Mouse (Mus musculus): Measurements from ENCODE around the gene Ppard.
A peak's percentile ranks its signal among the peaks of the same experiment; 100 is the strongest.

The Ppard gene

DNA sequence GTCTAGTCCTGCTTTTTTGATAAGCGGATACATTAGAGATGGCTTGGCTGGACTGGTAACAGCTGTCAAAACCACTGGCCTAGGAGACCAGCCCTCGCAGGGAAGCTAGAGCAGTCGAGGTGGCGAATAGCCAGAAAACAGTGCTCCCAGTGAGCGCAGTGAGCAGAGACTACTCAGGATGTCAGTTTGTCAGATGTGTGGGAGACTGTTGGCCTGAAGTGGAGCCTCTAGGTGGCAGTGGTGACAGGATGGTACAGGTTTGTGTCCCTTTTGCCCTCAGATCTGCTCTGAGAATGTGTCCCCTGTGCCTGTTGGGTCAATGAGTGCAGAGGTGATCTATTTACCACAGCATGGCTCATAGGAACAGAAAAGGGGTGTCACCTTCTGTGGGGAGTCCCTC is 55.5 kb downstream of the Ppard start:
- DNase-seq = no peak

DNA sequence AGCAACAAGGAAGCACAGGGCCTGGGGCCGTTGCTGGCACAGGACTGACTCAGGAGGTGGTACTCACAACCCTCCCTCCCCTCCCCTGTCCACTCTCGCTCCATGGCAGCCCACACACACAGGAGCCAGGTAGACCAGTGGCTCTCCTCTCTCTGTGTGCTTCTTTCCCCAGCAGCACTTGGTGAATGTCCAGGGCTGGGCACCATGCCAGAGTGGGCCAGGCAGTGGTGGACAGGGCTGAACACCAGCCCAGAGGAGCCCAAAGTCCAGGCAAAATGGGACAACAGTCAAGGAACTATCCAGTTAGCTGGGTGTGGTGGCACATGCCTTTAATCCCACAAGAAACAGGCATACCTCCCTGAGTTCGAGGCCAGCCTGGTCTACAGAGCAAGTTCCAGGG is 57.8 kb downstream of the Ppard start:
- peak; percentile 63 to 73 for DNase-seq

DNA sequence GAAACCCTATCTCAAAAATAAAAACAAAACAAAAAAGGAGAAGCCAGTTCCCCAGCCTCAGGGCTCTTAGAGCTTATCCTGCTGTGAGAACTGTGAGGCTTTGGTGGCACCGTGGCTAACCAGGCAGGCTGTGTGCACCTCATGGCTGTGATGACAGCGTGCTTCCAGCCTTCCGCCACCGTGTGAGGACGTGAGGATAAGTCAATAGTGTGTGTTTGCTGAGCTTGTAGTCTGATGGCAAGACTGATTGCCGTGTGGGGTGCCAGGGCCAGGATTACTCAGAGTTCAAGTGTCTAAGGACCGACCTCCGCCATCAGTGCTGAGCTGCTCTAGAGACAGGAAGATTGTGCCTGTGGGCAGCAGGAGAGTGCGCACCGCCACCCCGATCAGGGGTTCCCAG is 58.2 kb downstream of the Ppard start:
- DNase-seq = peak; percentile 59 to 73

DNA sequence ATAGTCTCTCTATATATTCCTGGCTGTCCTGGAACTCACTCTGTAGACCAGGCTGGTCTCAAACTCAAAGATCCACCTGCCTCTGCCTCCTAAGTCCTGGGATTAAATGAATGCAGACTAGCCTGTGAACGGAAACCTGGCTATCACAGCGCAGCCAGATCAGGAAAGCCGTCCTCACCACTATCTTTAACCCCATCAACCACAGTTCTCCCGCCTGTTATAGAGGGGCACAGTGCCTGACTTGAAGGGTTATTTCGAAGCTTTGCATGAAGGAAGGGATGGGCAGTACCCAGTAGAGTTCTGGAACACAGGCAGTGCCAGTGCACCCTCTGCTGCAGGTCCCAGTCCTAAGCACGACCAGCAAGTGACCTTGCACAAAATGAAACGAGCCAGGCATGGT is 58.8 kb downstream of the Ppard start:
- no peak for DNase-seq

DNA sequence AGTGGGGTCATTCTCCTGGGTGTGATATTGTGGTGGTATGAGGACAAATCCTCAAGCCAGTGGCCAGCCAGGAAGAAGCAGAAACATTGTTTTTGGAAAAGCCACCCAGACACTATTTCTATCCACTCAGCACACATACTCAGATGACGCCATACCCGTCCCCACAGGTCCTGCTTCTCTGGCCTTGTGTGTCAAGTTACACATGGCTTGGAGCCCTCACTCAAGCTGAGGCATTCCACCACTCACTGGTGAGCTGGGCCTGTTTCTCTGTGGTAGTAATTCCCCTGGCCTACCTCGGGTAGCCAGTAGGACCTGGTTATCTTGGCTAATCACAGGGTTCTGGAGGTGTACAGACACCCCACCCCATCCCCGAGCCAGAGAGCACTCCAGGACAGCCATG is 61.2 kb downstream of the Ppard start:
- no peak for DNase-seq

DNA sequence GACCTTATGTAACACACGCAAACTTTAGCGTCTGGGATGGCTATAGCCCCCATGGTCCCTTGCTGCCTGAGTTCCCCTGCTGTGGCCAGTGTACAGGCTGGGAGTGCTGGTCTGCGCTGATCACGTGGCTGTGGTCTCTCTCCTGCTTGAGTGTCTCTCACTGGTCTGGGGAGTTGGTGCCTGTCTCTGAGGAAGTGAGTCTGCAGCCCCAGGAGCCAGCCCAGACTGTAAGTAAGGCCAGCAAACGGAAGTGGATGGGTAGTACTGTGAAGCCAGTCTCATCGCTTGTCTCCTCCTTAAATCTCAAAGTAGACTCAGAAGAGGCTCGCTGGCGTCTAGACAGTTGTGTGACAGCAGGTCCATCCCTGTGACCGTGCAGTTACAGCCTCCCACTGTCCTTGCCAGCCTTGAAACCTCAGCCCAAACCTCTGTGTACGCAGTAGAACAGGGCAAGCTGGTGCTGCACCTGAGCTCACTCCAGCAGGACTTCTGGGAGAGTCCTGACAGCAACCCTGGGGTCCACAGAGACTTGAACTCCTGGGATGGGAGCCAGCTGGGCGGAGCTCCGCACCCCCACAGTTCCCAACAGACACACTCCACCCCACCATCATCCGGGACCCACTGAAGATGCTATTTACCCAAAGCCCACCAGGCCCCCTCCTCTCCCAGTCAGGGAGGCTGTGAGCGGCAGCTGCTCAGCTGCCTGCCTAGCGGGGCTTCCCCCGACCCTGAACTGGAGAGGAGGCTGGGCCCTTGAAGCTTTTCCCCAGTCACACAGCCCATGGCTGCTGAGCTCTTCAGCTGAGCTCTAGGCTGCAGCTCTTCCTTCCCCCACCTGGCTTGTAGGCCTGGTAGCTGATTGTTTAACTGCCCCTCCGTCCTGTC is 62.2 kb downstream of the Ppard start:
- no peak for DNase-seq

DNA sequence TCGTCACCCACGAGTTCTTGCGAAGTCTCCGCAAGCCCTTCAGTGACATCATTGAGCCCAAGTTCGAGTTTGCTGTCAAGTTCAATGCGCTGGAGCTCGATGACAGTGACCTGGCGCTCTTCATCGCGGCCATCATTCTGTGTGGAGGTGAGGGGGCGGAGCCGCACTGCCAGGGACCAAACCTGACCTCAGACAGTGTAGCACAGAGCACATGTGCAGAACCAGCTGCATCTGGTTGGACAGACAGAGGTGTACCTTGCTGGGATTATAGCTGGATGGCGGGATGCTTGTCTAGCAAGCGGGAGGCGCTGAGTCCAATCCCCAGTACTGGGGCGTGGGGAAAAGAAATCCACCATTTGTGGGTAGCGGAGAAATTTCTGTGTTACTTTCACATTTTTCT is 66.4 kb downstream of the Ppard start:
- DNase-seq = no peak

DNA sequence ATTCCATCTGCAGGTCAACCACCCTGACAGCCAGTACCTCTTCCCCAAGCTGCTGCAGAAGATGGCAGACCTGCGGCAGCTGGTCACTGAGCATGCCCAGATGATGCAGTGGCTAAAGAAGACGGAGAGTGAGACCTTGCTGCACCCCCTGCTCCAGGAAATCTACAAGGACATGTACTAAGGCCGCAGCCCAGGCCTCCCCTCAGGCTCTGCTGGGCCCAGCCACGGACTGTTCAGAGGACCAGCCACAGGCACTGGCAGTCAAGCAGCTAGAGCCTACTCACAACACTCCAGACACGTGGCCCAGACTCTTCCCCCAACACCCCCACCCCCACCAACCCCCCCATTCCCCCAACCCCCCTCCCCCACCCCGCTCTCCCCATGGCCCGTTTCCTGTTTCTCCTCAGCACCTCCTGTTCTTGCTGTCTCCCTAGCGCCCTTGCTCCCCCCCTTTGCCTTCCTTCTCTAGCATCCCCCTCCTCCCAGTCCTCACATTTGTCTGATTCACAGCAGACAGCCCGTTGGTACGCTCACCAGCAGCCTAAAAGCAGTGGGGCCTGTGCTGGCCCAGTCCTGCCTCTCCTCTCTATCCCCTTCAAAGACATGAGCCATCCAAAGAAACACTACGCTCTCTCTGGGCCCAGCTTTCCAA is 67.3 kb downstream of the Ppard start:
- no peak for DNase-seq

DNA sequence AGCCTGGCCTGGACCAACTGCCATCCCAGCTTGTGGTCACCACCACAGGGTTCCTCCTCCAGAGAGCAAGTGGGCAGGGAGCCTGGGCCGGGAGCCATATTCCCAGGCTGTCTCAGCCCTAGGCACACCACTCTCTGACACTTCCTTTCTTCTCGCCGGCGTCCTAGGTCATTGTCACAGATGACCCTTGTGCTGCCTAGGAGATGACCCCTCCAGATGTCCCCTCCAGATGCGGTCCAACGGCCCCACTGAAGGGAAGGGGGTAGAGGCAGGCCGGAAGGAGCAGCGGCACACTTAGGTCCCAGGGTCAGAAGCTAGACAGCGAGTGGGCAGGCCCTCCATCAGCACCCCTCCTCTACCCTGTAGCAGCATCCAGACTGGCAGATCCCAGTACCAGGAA is 67.8 kb downstream of the Ppard start:
- DNase-seq = no peak

DNA sequence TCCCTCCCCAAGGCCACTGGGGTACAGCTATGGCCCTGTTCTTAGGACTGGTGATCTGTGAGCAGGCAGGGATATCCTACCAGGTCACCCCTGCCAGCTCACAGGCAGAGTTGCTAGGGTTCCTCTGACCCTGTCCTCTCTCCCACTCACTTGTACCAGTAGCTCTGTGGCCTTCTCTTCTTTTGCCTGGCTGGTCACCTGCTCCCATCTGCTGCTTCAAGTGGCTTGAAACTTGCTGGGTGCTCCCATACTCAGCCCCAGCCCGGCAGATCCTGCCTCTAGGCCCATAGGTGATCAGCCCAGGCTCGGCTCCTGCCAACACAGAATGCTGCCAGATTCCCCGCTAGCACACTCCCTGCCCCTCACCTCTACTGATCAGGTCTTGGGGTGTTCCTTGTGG is 68.3 kb downstream of the Ppard start:
- no peak for DNase-seq

DNA sequence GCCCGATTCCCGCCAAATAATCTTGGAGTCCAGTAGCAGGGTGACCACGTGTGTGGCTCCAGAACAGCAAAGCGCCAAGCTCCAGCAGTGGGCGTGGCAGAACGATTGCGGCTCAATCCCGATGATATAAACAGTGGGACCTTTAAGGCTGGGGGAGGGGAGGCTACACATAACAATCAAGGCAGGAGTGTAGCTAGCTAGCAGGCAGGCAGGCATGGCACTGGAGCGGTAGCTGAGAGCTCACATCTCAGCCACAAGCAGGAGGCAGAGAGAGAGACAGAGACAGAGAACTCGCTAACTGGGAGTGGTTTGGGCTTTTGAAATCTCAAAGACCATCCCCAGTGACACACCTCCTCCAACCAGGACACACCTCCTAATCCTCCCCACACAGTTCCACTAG is 72.7 kb downstream of the Ppard start:
- no peak for DNase-seq

DNA sequence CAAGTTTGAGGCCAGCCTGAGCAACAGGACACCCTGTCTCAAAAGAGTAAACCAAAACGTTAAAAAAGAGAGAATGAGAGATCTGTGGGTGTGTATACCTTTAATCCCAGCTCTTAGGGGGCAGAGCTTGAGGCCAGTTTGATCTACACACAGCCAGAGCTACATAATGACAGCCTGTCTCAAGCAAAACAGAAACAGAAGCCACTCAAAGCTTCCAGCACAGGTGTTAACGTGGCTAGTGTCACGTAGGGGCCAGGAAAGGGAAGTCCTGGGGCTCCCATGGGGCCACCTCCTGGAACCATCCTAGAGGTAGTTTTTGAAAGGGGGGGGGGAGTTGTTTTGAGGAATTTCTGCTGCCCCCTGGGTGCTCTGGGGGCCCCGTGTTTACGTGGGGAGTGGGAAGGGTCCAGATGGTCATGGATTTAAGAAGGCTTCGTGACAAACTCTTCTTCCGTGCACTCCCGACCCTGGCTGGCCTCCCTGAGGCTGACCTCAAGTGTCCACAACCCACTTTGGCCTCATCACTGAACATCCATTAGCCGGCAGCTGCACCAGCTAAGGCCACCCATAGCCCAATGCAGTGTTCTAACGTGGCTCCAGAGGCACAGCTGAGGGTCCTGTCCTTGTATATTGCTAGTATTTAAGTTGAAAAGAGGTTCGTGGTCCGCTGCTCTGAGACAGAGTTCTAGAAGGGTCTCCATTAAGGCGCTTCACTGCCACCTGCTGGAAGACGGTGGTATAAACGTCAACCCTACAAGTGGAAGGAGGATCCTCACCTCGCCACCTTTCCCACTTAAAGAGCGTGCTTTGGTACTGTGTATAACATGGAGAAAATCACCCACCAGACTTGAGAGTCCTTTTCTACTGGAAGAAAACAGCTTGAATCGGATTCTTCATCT is 76.0 kb downstream of the Ppard start:
- peak; percentile 86 to 90 for DNase-seq

DNA sequence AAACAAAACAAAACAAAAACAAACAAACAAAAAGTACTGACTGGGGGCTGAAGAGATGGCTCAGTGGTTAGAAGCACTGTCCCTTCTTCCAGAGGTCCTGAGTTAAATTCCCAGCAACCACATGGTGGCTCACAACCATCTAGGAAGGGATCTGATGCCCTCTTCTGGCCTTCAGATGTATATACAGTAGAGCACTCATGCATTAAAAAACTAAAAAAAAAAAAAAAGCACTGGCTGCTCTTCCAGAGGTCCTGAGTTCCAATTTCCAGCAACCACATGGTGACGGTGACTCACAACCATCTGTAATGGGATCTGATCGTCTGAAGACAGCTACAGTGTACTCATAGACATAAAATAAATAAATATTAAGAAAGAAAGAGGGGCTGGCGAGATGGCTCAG is 78.3 kb downstream of the Ppard start:
- no peak for DNase-seq

DNA sequence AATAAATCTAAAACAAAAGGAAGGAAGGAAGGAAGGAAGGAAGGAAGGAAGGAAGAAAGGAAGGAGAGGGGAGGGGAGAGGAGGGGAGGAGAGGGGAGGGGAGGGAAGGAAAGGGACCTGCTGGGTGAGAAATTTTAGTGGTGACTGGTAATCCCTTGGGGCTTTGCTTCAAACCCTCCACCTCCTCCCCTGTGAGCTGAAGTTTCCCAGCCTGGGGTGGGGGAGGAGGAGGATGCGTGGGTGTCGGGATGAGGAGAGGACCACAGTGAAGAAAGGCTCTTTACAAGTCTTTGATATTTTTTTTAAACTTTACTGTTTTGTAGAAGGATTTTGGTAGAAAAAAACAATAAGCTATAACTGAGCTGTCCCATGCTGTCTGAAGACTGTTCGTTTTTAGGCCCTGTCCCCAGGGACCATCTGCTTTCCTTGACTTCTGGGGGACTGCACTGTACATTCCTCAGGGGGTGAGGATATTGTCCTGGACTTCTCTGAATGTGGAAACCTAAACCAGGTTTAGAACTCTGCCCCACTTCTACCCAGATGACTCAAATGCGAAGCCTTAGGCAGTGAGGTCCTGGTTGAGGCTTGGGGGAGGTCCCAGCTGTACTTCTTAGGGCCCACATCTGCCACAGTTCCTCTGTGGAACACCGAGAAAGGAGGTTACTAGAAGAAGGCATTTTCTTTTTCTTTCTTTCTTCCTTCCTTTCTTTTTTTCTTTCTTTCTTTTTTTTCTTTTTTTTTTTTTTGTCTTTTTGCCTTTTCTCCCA is 79.0 kb downstream of the Ppard start:
- no peak for DNase-seq

DNA sequence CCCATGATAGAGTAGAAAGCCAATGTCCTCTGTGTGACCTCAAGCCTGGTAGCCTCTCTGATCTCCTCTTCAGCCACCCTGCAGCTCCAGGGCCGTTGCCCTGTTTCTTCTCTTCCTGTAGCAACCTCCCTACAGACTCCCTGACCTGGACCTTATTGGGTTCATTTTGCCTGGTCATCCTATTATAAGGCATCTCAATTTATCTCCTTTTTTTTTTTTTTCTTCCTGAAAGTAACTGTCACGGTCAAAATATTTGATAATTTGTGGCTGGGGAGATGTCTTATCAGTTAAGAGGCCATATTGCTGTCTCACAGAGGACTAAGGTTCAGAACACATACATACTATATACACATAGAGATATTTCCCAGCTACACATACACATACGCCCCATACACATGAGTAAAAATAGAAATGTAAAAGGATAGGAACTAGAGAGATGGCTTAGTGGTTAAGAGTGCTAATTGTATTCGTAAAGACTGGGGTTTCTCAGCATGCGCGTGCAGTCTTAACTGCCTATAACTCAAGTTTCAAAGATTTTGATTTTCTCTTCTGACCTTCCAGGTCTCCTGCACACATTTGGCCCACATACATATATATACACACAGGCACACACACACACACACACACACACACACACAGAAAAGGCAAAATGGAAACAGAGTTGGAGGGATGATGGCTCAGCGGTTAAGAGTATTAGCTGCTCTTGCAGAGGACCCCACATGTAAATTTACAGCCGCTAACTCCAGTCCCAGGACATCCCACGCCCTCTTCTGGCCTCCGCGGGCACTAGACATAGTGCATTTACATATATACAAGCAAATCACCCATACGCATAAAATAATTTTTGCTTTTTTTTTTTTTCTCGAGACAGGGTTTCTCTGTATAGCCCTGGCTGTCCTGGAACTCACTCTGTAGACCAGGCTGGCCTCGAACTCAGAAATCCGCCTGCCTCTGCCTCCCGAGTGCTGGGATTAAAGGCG is 80.0 kb downstream of the Ppard start:
- DNase-seq = peak in 1 of 2 experiments; percentile 37

DNA sequence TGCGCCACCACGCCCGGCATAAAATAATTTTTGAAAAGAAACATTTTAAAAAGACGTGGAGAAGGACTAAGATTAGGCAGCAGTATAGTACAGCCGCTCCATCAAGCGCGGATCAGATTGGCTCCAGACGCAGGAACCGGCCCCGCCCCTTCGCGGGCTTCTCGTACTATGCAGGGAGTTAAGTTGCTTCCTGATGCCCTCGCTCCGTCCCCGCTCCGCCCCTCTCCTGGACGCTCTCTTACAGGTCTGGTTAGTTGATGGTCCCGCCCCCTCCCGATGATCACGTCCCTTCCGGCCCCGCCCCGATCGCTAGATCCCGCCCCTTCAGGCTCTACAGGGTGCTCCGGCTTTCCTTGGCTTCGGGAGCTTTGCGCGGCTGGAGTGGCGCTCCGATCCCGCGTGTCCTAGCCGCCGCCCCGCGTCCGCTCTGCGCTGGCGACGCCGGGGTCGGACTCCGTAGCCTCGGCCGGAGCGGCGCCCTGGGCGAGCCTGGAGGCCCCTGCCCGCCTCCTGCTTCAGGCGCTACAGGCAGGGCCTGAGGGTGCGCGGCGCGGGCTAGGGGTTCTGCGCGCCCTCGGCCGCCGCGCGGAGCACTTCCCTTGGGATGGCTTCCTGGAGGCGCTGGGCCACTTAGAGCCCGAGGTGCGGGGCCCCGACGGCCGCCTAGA is 80.8 kb downstream of the Ppard start, which contains the start of gene Fance:
Gene Fance, plus strand, starts transcription at position 308 of the 668 bp plus-strand sequence.
- DNase-seq = peak; percentile 97 to 98

DNA sequence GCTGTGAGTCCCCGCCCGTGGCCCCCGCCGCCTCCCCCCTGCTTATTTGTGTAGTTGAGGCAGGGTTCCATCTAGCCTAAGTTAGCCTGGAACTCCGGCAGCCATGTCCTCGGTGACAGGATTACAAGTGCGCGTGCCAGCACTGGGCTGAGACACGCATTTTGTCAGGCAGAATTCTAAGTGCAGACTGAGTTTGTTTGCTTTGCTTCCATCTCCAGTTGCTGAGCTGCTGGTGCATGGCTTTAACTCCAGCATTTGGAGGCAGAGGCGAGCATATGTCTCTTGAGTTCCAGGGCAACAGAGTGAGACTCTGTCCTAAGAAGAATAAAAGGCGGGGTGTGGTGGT is 81.4 kb downstream of the Ppard start:
- no peak for DNase-seq

DNA sequence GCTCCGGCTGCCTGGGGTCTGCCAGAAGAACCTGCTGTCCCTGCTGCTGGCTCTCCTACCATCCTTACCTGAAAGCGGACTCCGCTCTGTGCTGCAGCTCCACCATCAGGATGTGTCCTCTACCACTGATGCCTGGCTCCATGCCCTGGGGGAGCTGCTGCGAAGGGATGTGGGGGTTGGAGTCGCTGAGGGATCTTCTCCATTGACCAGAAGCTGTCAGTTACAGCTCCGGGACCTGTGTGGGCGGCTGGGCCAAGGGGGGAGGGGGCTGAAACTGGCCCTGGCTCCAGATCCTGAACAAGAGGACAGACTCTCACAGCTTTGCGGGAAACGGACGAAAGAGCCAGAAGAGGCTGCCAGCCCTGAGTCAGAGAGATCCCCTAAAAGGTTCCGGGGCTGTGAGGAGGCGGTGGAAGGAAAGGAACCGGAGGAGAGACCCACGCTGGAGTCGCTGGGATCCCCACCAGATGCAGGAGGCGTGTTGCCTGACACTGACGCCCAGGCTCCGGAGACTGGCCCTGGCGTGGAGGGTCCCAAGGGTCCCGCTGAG is 83.2 kb downstream of the Ppard start:
- DNase-seq = no peak

DNA sequence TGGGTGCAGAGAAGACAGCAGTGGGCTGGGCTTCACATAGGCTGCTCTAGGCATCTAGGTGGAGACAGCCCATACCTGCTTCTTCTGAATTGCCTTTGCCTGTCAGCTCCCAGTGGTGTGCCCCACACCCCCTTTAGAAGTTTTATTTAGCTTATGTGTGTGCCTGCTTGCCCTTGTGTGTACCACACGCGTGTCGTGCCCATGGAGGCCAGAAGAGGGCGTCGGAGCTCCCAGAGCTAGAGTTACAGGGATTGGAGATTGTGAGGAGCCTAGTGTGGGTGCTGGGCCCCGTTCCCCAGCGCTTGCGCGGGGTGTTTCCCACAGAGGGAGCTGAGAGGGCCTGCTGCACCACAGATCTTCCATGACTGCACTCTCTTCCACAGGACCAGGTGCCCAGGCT is 84.0 kb downstream of the Ppard start:
- no peak for DNase-seq

DNA sequence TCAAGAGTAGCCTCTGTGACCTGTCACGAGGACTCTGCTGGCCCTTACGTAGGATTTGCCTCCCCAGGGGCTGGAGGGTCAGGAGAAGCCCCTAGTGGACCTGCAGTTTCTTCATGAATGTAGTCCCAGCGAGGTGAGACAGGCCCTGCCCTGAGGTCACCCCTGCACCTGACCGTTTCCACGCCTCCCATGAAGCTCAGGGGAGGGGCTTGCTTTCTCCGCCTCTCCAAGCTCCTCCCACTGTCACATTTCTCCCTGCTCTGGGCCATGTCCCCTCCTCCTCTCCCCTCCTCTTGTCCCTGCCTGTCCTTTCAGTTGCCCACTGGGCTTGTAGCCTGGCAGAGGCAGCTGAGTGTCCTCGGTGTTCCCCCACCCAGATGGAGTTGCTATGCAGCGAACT is 84.6 kb downstream of the Ppard start:
- no peak for DNase-seq
